Mouse (Mus musculus): Measurements from ENCODE around the gene Camta1. TPM values are rescaled to one million over a fixed set of nuclear protein-coding genes. Genes with fewer than 3 reads are reported as not detected.

Camta1 gene
- polyA plus RNA-seq, 1 experiment from 2014 or later, result 171 TPM

GRCm38 (mm10) chr4:151661486-151661885 is 200.2 kb downstream of the Camta1 start:
- H3K4me1 ChIP-seq (replicated peaks; ENCODE audit: control insufficient read depth, insufficient read depth, low read length), result peaks cover 5% of the 10 kb centered on the region
- H3K9me3 ChIP-seq (ENCODE audit: control insufficient read depth, low read length), result no peaks in the 10 kb centered on the region
- DNase-seq (ENCODE audit: low spot score), result no peak
- H3K9ac ChIP-seq, result no peak overlapping the region
- no peaks in the 10 kb centered on the region for H3K36me3 ChIP-seq (replicated peaks; ENCODE audit: control insufficient read depth, insufficient read depth)
- no peak for ATAC-seq (ENCODE audit: low FRiP score)
- no peak overlapping the region for H3K4me3 ChIP-seq (replicated peaks; ENCODE audit: low read length)
- H3K27me3 ChIP-seq (ENCODE audit: control insufficient read depth, insufficient read depth, low read length), result no peaks in the 10 kb centered on the region
- peak overlapping the region; percentile 43; the same call in 1 of the 2 replicates for H3K27ac ChIP-seq
- WGBS, result 54% methylated on average over 9 of the region's 9 CpGs
- no peak overlapping the region for H3K4me2 ChIP-seq (replicated peaks)

DNA sequence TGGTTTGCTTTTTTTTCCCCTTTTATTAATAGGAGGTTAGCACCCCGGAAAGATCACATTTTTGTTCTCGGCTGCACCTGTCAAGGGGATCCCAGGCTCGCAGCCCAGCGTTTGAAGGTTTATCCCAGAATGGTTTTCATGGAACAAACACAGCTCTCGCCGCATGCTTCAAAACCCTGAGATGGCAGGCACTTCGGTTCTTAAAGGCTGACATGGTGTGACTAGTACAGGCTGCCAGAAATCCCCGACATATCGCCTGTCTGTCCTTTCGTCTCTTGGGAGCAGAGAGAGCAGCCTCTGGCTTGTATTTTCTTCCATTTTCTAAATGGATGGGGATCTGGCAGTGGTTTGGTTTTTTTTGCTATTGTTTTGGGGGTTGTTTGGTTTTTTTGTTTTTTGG is 205.2 kb downstream of the Camta1 start:
- H3K4me3 ChIP-seq (replicated peaks; ENCODE audit: low read length), result no peak overlapping the region
- DNase-seq (ENCODE audit: low spot score) (no peak), ATAC-seq (ENCODE audit: low FRiP score) (no peak)
- no peak overlapping the region for H3K4me2 ChIP-seq (replicated peaks)
- WGBS, result 48% methylated on average over 10 of the region's 10 CpGs
- no peaks in the 10 kb centered on the region for H3K9me3 ChIP-seq (ENCODE audit: control insufficient read depth, low read length)
- H3K36me3 ChIP-seq (replicated peaks; ENCODE audit: control insufficient read depth, insufficient read depth), result no peaks in the 10 kb centered on the region
- H3K4me1 ChIP-seq (replicated peaks; ENCODE audit: control insufficient read depth, insufficient read depth, low read length), result peaks cover 32% of the 10 kb centered on the region
- H3K27ac ChIP-seq, result peak overlapping the region; percentile 59
- no peaks in the 10 kb centered on the region for H3K27me3 ChIP-seq (ENCODE audit: control insufficient read depth, insufficient read depth, low read length)
- no peak overlapping the region for H3K9ac ChIP-seq

GRCm38 (mm10) chr4:151655637-151656385 is 205.9 kb downstream of the Camta1 start:
- Histone ChIP-seq H3K9ac (peak overlapping the region; percentile 28; the same call in 1 of the 2 replicates), H3K4me1 (replicated peaks; ENCODE audit: control insufficient read depth, insufficient read depth, low read length) (peaks cover 32% of the 10 kb centered on the region), H3K9me3 (ENCODE audit: control insufficient read depth, low read length) (no peaks in the 10 kb centered on the region), H3K27ac (peak overlapping the region; percentile 59), H3K36me3 (replicated peaks; ENCODE audit: control insufficient read depth, insufficient read depth) (no peaks in the 10 kb centered on the region), H3K4me2 (replicated peaks) (0 out of 2 replicates have a peak overlapping the region, but pooled peaks have one; percentile 4), H3K27me3 (ENCODE audit: control insufficient read depth, insufficient read depth, low read length) (no peaks in the 10 kb centered on the region), H3K4me3 (replicated peaks; ENCODE audit: low read length) (no peak overlapping the region)
- DNase-seq (ENCODE audit: low spot score) (no peak), ATAC-seq (ENCODE audit: low FRiP score) (peak; percentile 46)
- WGBS, result 43% methylated on average over 16 of the region's 16 CpGs

- ATAC-seq (ENCODE audit: low FRiP score) (no peak), DNase-seq (ENCODE audit: low spot score) (no peak)
- Histone ChIP-seq H3K9me3 (ENCODE audit: control insufficient read depth, low read length) (no peaks in the 10 kb centered on the region), H3K4me1 (replicated peaks; ENCODE audit: control insufficient read depth, insufficient read depth, low read length) (peaks cover 32% of the 10 kb centered on the region), H3K27ac (peak overlapping the region; percentile 59), H3K4me3 (replicated peaks; ENCODE audit: low read length) (no peak overlapping the region), H3K4me2 (replicated peaks) (no peak overlapping the region), H3K36me3 (replicated peaks; ENCODE audit: control insufficient read depth, insufficient read depth) (no peaks in the 10 kb centered on the region), H3K9ac (no peak overlapping the region), H3K27me3 (ENCODE audit: control insufficient read depth, insufficient read depth, low read length) (no peaks in the 10 kb centered on the region)
- 68% methylated on average over 4 of the region's 4 CpGs for WGBS
Observed at GRCm38 (mm10) chr4:151655227-151655626, 206.4 kb downstream of the Camta1 start.

DNA sequence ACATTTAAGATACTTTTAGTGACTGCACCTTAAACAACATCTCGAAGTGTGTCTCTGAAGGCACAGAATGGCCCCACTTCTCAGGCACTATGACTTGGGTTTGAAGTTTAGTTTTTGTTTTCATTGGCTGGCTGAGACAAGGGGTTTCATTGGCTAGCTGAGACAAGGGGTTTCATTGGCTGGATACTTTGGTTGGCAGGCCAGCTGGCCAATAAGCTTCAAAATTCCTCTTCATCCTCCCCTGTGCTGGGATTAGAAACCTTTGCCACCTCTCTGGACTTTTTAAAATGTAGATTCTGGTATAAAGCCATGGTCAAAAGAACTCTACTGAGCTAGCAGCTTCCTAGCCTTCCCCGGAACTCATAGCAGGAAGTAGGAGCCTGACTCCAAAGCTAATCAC is 219.3 kb downstream of the Camta1 start:
- peaks cover 17% of the 10 kb centered on the region; the same call in 1 of the 2 replicates for H3K4me1 ChIP-seq (replicated peaks; ENCODE audit: control insufficient read depth, insufficient read depth, low read length)
- H3K27me3 ChIP-seq (ENCODE audit: control insufficient read depth, insufficient read depth, low read length), result no peaks in the 10 kb centered on the region
- WGBS, result 94% methylated on average over 2 of the region's 2 CpGs
- H3K4me3 ChIP-seq (replicated peaks; ENCODE audit: low read length), result no peak overlapping the region
- H3K27ac ChIP-seq, result no peak overlapping the region
- no peak for DNase-seq (ENCODE audit: low spot score)
- no peak overlapping the region for H3K4me2 ChIP-seq (replicated peaks)
- no peaks in the 10 kb centered on the region for H3K9me3 ChIP-seq (ENCODE audit: control insufficient read depth, low read length)
- no peaks in the 10 kb centered on the region for H3K36me3 ChIP-seq (replicated peaks; ENCODE audit: control insufficient read depth, insufficient read depth)
- no peak for ATAC-seq (ENCODE audit: low FRiP score)
- H3K9ac ChIP-seq, result no peak overlapping the region

DNA sequence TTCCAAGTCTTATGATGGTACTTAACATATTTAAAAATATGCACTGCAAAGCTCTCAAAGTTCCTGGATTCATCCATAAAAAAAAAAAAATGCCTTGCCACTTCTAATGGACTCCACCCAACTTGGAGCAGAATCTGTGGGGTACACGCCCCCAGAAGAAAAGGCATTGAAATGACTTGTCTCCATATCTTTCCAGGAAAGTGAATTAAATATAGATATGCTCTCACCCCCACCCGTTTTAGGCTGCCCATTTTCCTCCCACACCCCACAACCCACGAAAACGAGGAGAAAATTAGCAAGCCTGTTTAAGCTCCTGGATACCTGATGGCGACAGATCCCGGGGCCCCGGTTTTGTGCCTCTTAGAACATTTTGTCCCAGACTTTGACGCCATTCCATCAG is 220.7 kb downstream of the Camta1 start:
- Histone ChIP-seq H3K4me1 (replicated peaks; ENCODE audit: control insufficient read depth, insufficient read depth, low read length) (peaks cover 24% of the 10 kb centered on the region; the same call in 1 of the 2 replicates), H3K27me3 (ENCODE audit: control insufficient read depth, insufficient read depth, low read length) (no peaks in the 10 kb centered on the region), H3K4me3 (replicated peaks; ENCODE audit: low read length) (no peak overlapping the region), H3K27ac (no peak overlapping the region), H3K9me3 (ENCODE audit: control insufficient read depth, low read length) (no peaks in the 10 kb centered on the region), H3K9ac (no peak overlapping the region), H3K36me3 (replicated peaks; ENCODE audit: control insufficient read depth, insufficient read depth) (no peaks in the 10 kb centered on the region), H3K4me2 (replicated peaks) (no peak overlapping the region)
- DNase-seq (ENCODE audit: low spot score) (no peak), ATAC-seq (ENCODE audit: low FRiP score) (no peak)
- 89% methylated on average over 8 of the region's 8 CpGs for WGBS

DNA sequence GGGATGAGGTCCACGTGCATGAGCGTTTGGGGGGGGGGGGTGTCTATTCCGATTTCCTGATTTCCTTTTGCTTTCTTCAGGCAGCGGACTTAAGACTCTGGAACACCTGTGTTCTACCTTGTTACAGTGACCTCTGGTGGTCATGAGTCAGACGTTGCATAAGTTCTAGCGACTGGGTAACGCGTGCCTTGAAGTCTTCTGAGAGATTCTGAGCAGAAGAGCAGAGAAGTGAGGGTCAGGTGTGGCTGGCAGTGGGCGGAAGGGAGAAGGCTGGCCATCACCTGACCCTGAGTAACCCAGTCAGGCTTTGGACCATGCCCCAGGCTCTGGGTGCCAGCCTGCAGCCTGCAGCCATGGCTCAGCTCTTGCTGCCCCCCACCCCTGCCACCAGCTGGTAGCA is 222.7 kb downstream of the Camta1 start:
- DNase-seq (ENCODE audit: low spot score), result peak; percentile 75
- Histone ChIP-seq H3K4me1 (replicated peaks; ENCODE audit: control insufficient read depth, insufficient read depth, low read length) (peaks cover 30% of the 10 kb centered on the region), H3K9me3 (ENCODE audit: control insufficient read depth, low read length) (no peaks in the 10 kb centered on the region), H3K27me3 (ENCODE audit: control insufficient read depth, insufficient read depth, low read length) (no peaks in the 10 kb centered on the region), H3K9ac (no peak overlapping the region), H3K4me2 (replicated peaks) (no peak overlapping the region), H3K27ac (no peak overlapping the region; the same call in 1 of the 2 replicates), H3K4me3 (replicated peaks; ENCODE audit: low read length) (no peak overlapping the region), H3K36me3 (replicated peaks; ENCODE audit: control insufficient read depth, insufficient read depth) (no peaks in the 10 kb centered on the region)
- WGBS, result 27% methylated on average over 9 of the region's 9 CpGs
- no peak for ATAC-seq (ENCODE audit: low FRiP score)

- H3K4me1 ChIP-seq (replicated peaks; ENCODE audit: control insufficient read depth, insufficient read depth, low read length), result peaks cover 30% of the 10 kb centered on the region
- H3K36me3 ChIP-seq (replicated peaks; ENCODE audit: control insufficient read depth, insufficient read depth), result no peaks in the 10 kb centered on the region
- H3K4me3 ChIP-seq (replicated peaks; ENCODE audit: low read length), result no peak overlapping the region
- no peaks in the 10 kb centered on the region for H3K9me3 ChIP-seq (ENCODE audit: control insufficient read depth, low read length)
- 60% methylated on average over 9 of the region's 9 CpGs for WGBS
- no peak for ATAC-seq (ENCODE audit: low FRiP score)
- no peak overlapping the region for H3K4me2 ChIP-seq (replicated peaks)
- no peak for DNase-seq (ENCODE audit: low spot score)
- no peak overlapping the region for H3K27ac ChIP-seq
- no peaks in the 10 kb centered on the region for H3K27me3 ChIP-seq (ENCODE audit: control insufficient read depth, insufficient read depth, low read length)
- no peak overlapping the region for H3K9ac ChIP-seq
Observed at GRCm38 (mm10) chr4:151637348-151637747, 224.3 kb downstream of the Camta1 start.

- WGBS, result 57% methylated on average over 6 of the region's 6 CpGs
- Histone ChIP-seq H3K4me1 (replicated peaks; ENCODE audit: control insufficient read depth, insufficient read depth, low read length) (peaks cover 36% of the 10 kb centered on the region), H3K4me2 (replicated peaks) (no peak overlapping the region), H3K4me3 (replicated peaks; ENCODE audit: low read length) (no peak overlapping the region), H3K36me3 (replicated peaks; ENCODE audit: control insufficient read depth, insufficient read depth) (no peaks in the 10 kb centered on the region), H3K27me3 (ENCODE audit: control insufficient read depth, insufficient read depth, low read length) (no peaks in the 10 kb centered on the region), H3K9me3 (ENCODE audit: control insufficient read depth, low read length) (no peaks in the 10 kb centered on the region), H3K9ac (no peak overlapping the region), H3K27ac (no peak overlapping the region)
- DNase-seq (ENCODE audit: low spot score), result no peak
- ATAC-seq (ENCODE audit: low FRiP score), result no peak
Observed at GRCm38 (mm10) chr4:151634771-151635170, 226.9 kb downstream of the Camta1 start.
